In the genomic region with DNA sequence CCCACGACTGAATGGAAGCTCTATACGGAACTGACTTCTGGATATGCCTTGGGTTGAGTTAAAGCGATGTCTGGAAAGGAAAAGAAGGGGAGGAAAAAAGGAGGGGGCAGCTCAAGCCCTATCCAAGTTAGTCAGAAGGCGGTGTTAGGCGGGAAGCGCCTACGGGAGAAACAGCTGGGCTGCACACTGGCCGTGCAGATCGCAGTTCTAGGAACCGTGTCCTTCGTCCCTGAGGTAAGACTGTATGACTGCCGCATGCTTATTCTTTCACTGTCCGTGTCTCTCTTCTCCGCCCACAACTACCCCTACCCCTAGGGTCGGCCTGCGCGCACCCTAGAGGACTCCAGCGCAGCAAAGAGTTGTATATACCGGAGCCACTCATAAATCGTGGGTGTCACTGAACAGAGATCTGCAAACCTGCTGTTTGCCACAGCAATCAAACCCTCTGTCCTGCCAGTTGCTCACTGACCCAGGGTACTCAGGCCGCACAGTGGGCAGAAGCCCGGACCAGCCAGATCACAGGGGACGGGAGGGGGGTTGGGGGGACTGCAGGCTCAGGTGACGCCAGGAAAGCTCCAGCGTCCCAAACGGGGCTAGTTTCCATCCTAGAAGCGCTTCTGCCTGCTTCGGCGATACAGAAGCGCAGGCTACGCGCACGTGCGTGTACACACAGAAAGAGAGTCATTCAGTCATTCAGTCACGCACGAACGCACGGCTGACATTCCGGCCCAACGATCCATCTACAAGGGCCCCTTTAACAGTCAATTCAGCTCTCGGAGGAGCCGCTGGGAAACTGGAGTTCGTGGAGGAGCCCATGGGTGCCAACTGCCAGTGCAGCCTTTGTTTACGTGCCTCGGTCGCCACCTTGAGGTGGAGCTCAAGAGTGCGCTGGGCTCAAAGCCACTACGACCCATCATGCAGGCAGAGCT, we compare ENCODE assay signal across 8 mouse cellular contexts. TPM values are rescaled to one million over a fixed set of nuclear protein-coding genes. Genes with fewer than 3 reads are reported as not detected.
DNase-seq lines count a peak whose midpoint lies in the region; ATAC-seq lines count a peak whose summit lies in the region.

No protein-coding gene starts in this region.

- DNase-seq in adrenal gland, adult (ENCODE audit: inconsistent age in 2 of 2, low spot score in 1 of 2), result peak; percentile 86 to 95
- DNase-seq in embryo, embryonic 10.5 days (ENCODE audit: low spot score), result peak; percentile 91
- DNase-seq in gastrocnemius, postnatal 14 days, result peak; percentile 80
- DNase-seq in left cerebral cortex, postnatal 14 days (ENCODE audit: low spot score in 2 of 2), result peak; percentile 90
- peak; percentile 86 for DNase-seq in right cerebral cortex, postnatal 25 days
- DNase-seq in yolk sac, embryonic 10.5 days (ENCODE audit: low spot score), result peak; percentile 70

- intact Hi-C loops in gastrocnemius, postnatal 14 days (cut with DNase I; ENCODE audit: low total_unique reads), result loop anchor here (2.0 to 10.0 kb wide), 3 partner anchors 673 to 1115 kb away; no protein-coding TSS in a partner anchor
- intact Hi-C loops in left cerebral cortex, postnatal 14 days (cut with DNase I), result loop anchor here (5.0 to 10.0 kb wide), 3 partner anchors 285 to 1168 kb away; no protein-coding TSS in a partner anchor

- ATAC-seq in inflammation-experienced regulatory T-cells, adult 6 months, result peak; percentile 83
- ATAC-seq in megakaryocyte-erythroid progenitor cell, adult 5-6 weeks (replicated peaks; ENCODE audit: low FRiP score, low TSS enrichment, poor library complexity, severe bottlenecking), result peak; percentile 95

RNA-seq across cellular contexts. Expression of gene 1110004F10Rik, which starts 0.6 kb away (rescaled TPM):
- total RNA-seq in gastrocnemius, postnatal 14 days (2021), result 10 to 100 TPM; 48.7 to 53.2 TPM
- polyA plus RNA-seq in inflammation-experienced regulatory T-cells, adult 6 months (2017; shearing (Covaris generic)), result 100 to 1,000 TPM; 199 to 229 (median 218) TPM
- total RNA-seq in left cerebral cortex, postnatal 14 days (2021), result 100 to 1,000 TPM; 107 to 114 TPM
- total RNA-seq in megakaryocyte-erythroid progenitor cell, adult 5-6 weeks (2014; fragmentation: Nextera tagmentation), result 135 and 136 TPM in 2 replicates
- total RNA-seq in megakaryocyte-erythroid progenitor cell, adult 5-6 weeks (2017), result 293 and 398 TPM in 2 replicates

RNA-seq across cellular contexts. Expression of gene Sox6, which starts 1.2 kb away (rescaled TPM):
- total RNA-seq in gastrocnemius, postnatal 14 days (2021), result 100 to 1,000 TPM; 111 to 116 TPM
- polyA plus RNA-seq in inflammation-experienced regulatory T-cells, adult 6 months (2017; shearing (Covaris generic)), result not detected
- total RNA-seq in left cerebral cortex, postnatal 14 days (2021), result 10 to 100 TPM; 32.7 to 39.9 TPM
- 12.9 and 18.2 TPM in 2 replicates for total RNA-seq in megakaryocyte-erythroid progenitor cell, adult 5-6 weeks (2014; fragmentation: Nextera tagmentation)
- 5.8 and 10.2 TPM in 2 replicates for total RNA-seq in megakaryocyte-erythroid progenitor cell, adult 5-6 weeks (2017)

RNA-seq across cellular contexts. Expression of gene Gm4353, which starts 44.6 kb away (rescaled TPM):
- 1 to 10 TPM; 1.8 to 1.9 TPM for total RNA-seq in gastrocnemius, postnatal 14 days (2021)
- polyA plus RNA-seq in inflammation-experienced regulatory T-cells, adult 6 months (2017; shearing (Covaris generic)), result 1 to 10 TPM in 2 of 3 experiments, under 1 TPM in 1; 0.34 to 1.2 (median 1.2) TPM
- total RNA-seq in left cerebral cortex, postnatal 14 days (2021), result 1 to 10 TPM; 3.1 to 3.6 TPM
- total RNA-seq in megakaryocyte-erythroid progenitor cell, adult 5-6 weeks (2014; fragmentation: Nextera tagmentation), result 2.1 TPM in 1 of 2 replicates, not detected in the other
- total RNA-seq in megakaryocyte-erythroid progenitor cell, adult 5-6 weeks (2017), result 1.3 and 4.0 TPM in 2 replicates

Comparison
In these comparisons a context has a peak if more than half of its experiments do, and no peak if none do; other contexts are left out.
1. Peak in every context shown above with its lines: DNase-seq and ATAC-seq.